Mouse (Mus musculus): ENCODE results near the gene Acot6.

Gene Acot6

GRCm38 (mm10) chr12:84152352-84153190 is 52.1 kb downstream of the Acot6 start:
- no peak for DNase-seq (ENCODE audit: low read depth, low spot score)

- no peak for DNase-seq (ENCODE audit: low read depth, low spot score)
These were observed 53.0 kb downstream of the Acot6 start for GRCm38 (mm10) chr12:84153414-84153813.

- DNase-seq (ENCODE audit: low read depth, low spot score), result no peak
These were observed 54.5 kb downstream of the Acot6 start for GRCm38 (mm10) chr12:84154786-84155522.

GRCm38 (mm10) chr12:84155523-84155871 is 55.0 kb downstream of the Acot6 start:
- no peak for DNase-seq (ENCODE audit: low read depth, low spot score)

GRCm38 (mm10) chr12:84156210-84156609 is 55.8 kb downstream of the Acot6 start:
- no peak for DNase-seq (ENCODE audit: low read depth, low spot score)

- DNase-seq (ENCODE audit: low read depth, low spot score), result no peak
These were observed 57.7 kb downstream of the Acot6 start for GRCm38 (mm10) chr12:84158156-84158555.

GRCm38 (mm10) chr12:84160491-84160890 is 60.0 kb downstream of the Acot6 start:
- no peak for DNase-seq (ENCODE audit: low read depth, low spot score)

Data from WW6 (cell line).